Mouse (Mus musculus): ENCODE results near the gene Traf7. TPM values are rescaled to one million over a fixed set of nuclear protein-coding genes. Genes with fewer than 3 reads are reported as not detected.

Gene Traf7
- polyA plus RNA-seq, 1 experiment from 2014 or later = 80.6 TPM

Other genes with a start within 250 kb of the Traf7 start
- not detected in 2 replicates for gene Abca17, start 176.9 kb downstream of the Traf7 start, polyA plus RNA-seq (2015; fragmentation: Nextera tagmentation; extraction: Ambion mirVana)
- 12.2 and 14.0 TPM in 2 replicates for gene Abca3, start 176.0 kb downstream of the Traf7 start, polyA plus RNA-seq (2015; fragmentation: Nextera tagmentation; extraction: Ambion mirVana)
- gene Rnps1, start 113.4 kb downstream of the Traf7 start, polyA plus RNA-seq (2015; fragmentation: Nextera tagmentation; extraction: Ambion mirVana) = 216 and 217 TPM in 2 replicates
- gene Eci1, start 101.3 kb downstream of the Traf7 start, polyA plus RNA-seq (2015; fragmentation: Nextera tagmentation; extraction: Ambion mirVana) = 153 and 166 TPM in 2 replicates
- gene Dnase1l2, start 84.8 kb downstream of the Traf7 start, polyA plus RNA-seq (2015; fragmentation: Nextera tagmentation; extraction: Ambion mirVana) = 9.2 and 19.9 TPM in 2 replicates
- 29.4 and 35.0 TPM in 2 replicates for gene E4f1, start 57.6 kb downstream of the Traf7 start, polyA plus RNA-seq (2015; fragmentation: Nextera tagmentation; extraction: Ambion mirVana)
- 49.6 and 54.5 TPM in 2 replicates for gene Pgp, start 57.5 kb downstream of the Traf7 start, polyA plus RNA-seq (2015; fragmentation: Nextera tagmentation; extraction: Ambion mirVana)
- gene Bricd5, start 54.1 kb downstream of the Traf7 start, polyA plus RNA-seq (2015; fragmentation: Nextera tagmentation; extraction: Ambion mirVana) = 0.36 and 0.46 TPM in 2 replicates
- 29.0 and 33.6 TPM in 2 replicates for gene Mlst8, start 48.9 kb downstream of the Traf7 start, polyA plus RNA-seq (2015; fragmentation: Nextera tagmentation; extraction: Ambion mirVana)
- 1.5 and 2.3 TPM in 2 replicates for gene Caskin1, start 39.3 kb downstream of the Traf7 start, polyA plus RNA-seq (2015; fragmentation: Nextera tagmentation; extraction: Ambion mirVana)
- gene Rab26, start 6.3 kb upstream of the Traf7 start, polyA plus RNA-seq (2015; fragmentation: Nextera tagmentation; extraction: Ambion mirVana) = 7.9 and 9.4 TPM in 2 replicates
- gene Pkd1, start 21.9 kb upstream of the Traf7 start, polyA plus RNA-seq (2015; fragmentation: Nextera tagmentation; extraction: Ambion mirVana) = 21.7 and 22.2 TPM in 2 replicates
- 53.1 and 57.2 TPM in 2 replicates for gene Tsc2, start 104.7 kb upstream of the Traf7 start, polyA plus RNA-seq (2015; fragmentation: Nextera tagmentation; extraction: Ambion mirVana)
- gene Nthl1, start 104.7 kb upstream of the Traf7 start, polyA plus RNA-seq (2015; fragmentation: Nextera tagmentation; extraction: Ambion mirVana) = 18.0 and 19.1 TPM in 2 replicates
- 38.0 and 39.0 TPM in 2 replicates for gene Slc9a3r2, start 122.4 kb upstream of the Traf7 start, polyA plus RNA-seq (2015; fragmentation: Nextera tagmentation; extraction: Ambion mirVana)
- gene Npw, start 130.5 kb upstream of the Traf7 start, polyA plus RNA-seq (2015; fragmentation: Nextera tagmentation; extraction: Ambion mirVana) = 0.37 and 0.39 TPM in 2 replicates
- gene Zfp598, start 141.7 kb upstream of the Traf7 start, polyA plus RNA-seq (2015; fragmentation: Nextera tagmentation; extraction: Ambion mirVana) = 13.6 and 13.7 TPM in 2 replicates
- 6.1 and 6.2 TPM in 2 replicates for gene Syngr3, start 162.0 kb upstream of the Traf7 start, polyA plus RNA-seq (2015; fragmentation: Nextera tagmentation; extraction: Ambion mirVana)
- 34.5 and 35.2 TPM in 2 replicates for gene Gfer, start 168.2 kb upstream of the Traf7 start, polyA plus RNA-seq (2015; fragmentation: Nextera tagmentation; extraction: Ambion mirVana)
- gene Noxo1, start 168.3 kb upstream of the Traf7 start, polyA plus RNA-seq (2015; fragmentation: Nextera tagmentation; extraction: Ambion mirVana) = 3.8 and 5.8 TPM in 2 replicates
- 63.6 and 70.4 TPM in 2 replicates for gene Tbl3, start 179.7 kb upstream of the Traf7 start, polyA plus RNA-seq (2015; fragmentation: Nextera tagmentation; extraction: Ambion mirVana)
- 0.14 TPM in 1 of 2 replicates, not detected in the other for gene Rnf151, start 190.1 kb upstream of the Traf7 start, polyA plus RNA-seq (2015; fragmentation: Nextera tagmentation; extraction: Ambion mirVana)
- gene Rps2, start 190.2 kb upstream of the Traf7 start, polyA plus RNA-seq (2015; fragmentation: Nextera tagmentation; extraction: Ambion mirVana) = 1,212 and 1,230 TPM in 2 replicates
- gene Ndufb10, start 196.5 kb upstream of the Traf7 start, polyA plus RNA-seq (2015; fragmentation: Nextera tagmentation; extraction: Ambion mirVana) = 225 and 246 TPM in 2 replicates
- 0.25 and 0.57 TPM in 2 replicates for gene Rpl3l, start 199.9 kb upstream of the Traf7 start, polyA plus RNA-seq (2015; fragmentation: Nextera tagmentation; extraction: Ambion mirVana)
- 40.3 and 45.5 TPM in 2 replicates for gene Msrb1, start 208.7 kb upstream of the Traf7 start, polyA plus RNA-seq (2015; fragmentation: Nextera tagmentation; extraction: Ambion mirVana)
- gene Hs3st6, start 225.1 kb upstream of the Traf7 start, polyA plus RNA-seq (2015; fragmentation: Nextera tagmentation; extraction: Ambion mirVana) = 0.81 and 1.0 TPM in 2 replicates